Mouse (Mus musculus) midbrain, embryonic 12.5 days (tissue): Measurements from ENCODE around the gene Mmp2. TPM values are rescaled to one million over a fixed set of nuclear protein-coding genes. Genes with fewer than 3 reads are reported as not detected.
"Not testable (repeated sequence)": the region's sequence is repeated elsewhere in the genome, so short reads cannot be mapped to it uniquely, and the experiment has no call there.

Source experiments
- ATAC-seq: fragments of 200-750 bp; cut with Nextera tagmentation; 2 replicates; pipeline ENCODE4 v1.8.0; 2017; ENCODE audit warnings: low read depth, moderate TSS enrichment, moderate library complexity; ENCODE audit not compliant: low FRiP score
- H3K27ac ChIP-seq: fragments of 300-500 bp; sonication (generic); replicated peaks from 2 replicates; pipeline ENCODE4 v1.5.1; 2016; ENCODE audit warnings: mild to moderate bottlenecking
- H3K27me3 ChIP-seq: fragments of 300-500 bp; sonication (generic); 2 replicates; pipeline ENCODE4 v1.6.1; 2016; ENCODE audit warnings: mild to moderate bottlenecking
- H3K36me3 ChIP-seq: fragments of 300-500 bp; sonication (generic); 2 replicates; pipeline ENCODE4 v1.6.1; 2016
- H3K4me1 ChIP-seq: fragments of 300-500 bp; sonication (generic); 2 replicates; pipeline ENCODE4 v1.6.1; 2016
- H3K4me2 ChIP-seq: fragments of 300-500 bp; sonication (generic); replicated peaks from 2 replicates; pipeline ENCODE4 v1.6.1; 2016; ENCODE audit warnings: mild to moderate bottlenecking, moderate library complexity
- H3K4me3 ChIP-seq: fragments of 300-500 bp; sonication (generic); 2 replicates; pipeline ENCODE4 v1.5.1; 2016; ENCODE audit warnings: mild to moderate bottlenecking
- H3K9ac ChIP-seq: fragments of 300-500 bp; sonication (generic); replicated peaks from 2 replicates; pipeline ENCODE4 v1.6.1; 2016; ENCODE audit warnings: mild to moderate bottlenecking, moderate library complexity
- H3K9me3 ChIP-seq: fragments of 300-500 bp; sonication (generic); 2 replicates; pipeline ENCODE4 v1.6.1; 2016; ENCODE audit warnings: mild to moderate bottlenecking
- WGBS: fragments of 180-500 bp; shearing (Covaris S2); methylation state at CpG from one replicate; pipeline ENCODE4 v1.1.7; 2016; 5-methylcytosine and 5-hydroxymethylcytosine counted together
- polyA plus RNA-seq: library from polyadenylated mRNA; unstranded; fragments of >200 nt; fragmentation: Nextera tagmentation; extraction: Ambion mirVana; gene quantifications from 2 replicates; pipeline ENCODE4 v1.2.1, GENCODE M21; 2016

Mmp2 gene
- polyA plus RNA-seq, 1 experiment from 2014 or later = 63.9 TPM

GRCm38 (mm10) chr8:92872063-92872759 is 45.1 kb downstream of the Mmp2 start:
- no peak overlapping the region for H3K4me2 ChIP-seq
- no peak overlapping the region for H3K4me3 ChIP-seq
- WGBS = 78% methylated on average over 10 of the region's 10 CpGs
- H3K9me3 ChIP-seq = no peaks in the 10 kb centered on the region
- H3K27me3 ChIP-seq = no peaks in the 10 kb centered on the region
- H3K4me1 ChIP-seq = no peaks in the 10 kb centered on the region
- H3K9ac ChIP-seq = no peak overlapping the region
- H3K36me3 ChIP-seq = no peaks in the 10 kb centered on the region
- no peak for ATAC-seq
- H3K27ac ChIP-seq = no peak overlapping the region

- ATAC-seq = no peak
- H3K36me3 ChIP-seq = no peaks in the 10 kb centered on the region
- H3K4me1 ChIP-seq = no peaks in the 10 kb centered on the region
- H3K9me3 ChIP-seq = no peaks in the 10 kb centered on the region
- no peaks in the 10 kb centered on the region for H3K27me3 ChIP-seq
- H3K27ac ChIP-seq = no peak overlapping the region
- no peak overlapping the region for H3K4me2 ChIP-seq
- 58% methylated on average over 10 of the region's 10 CpGs for WGBS
- H3K4me3 ChIP-seq = no peak overlapping the region
- H3K9ac ChIP-seq = no peak overlapping the region
Observed at GRCm38 (mm10) chr8:92875795-92876194, 48.7 kb downstream of the Mmp2 start.

GRCm38 (mm10) chr8:92881247-92881646 is 54.2 kb downstream of the Mmp2 start:
- 79% methylated on average over 4 of the region's 4 CpGs for WGBS
- Histone ChIP-seq H3K4me1 (no peaks in the 10 kb centered on the region), H3K36me3 (no peaks in the 10 kb centered on the region), H3K27ac (no peak overlapping the region), H3K4me3 (no peak overlapping the region), H3K9ac (no peak overlapping the region), H3K27me3 (no peaks in the 10 kb centered on the region), H3K4me2 (no peak overlapping the region), H3K9me3 (no peaks in the 10 kb centered on the region)
- no peak for ATAC-seq

- Histone ChIP-seq H3K27ac (no peak overlapping the region), H3K9ac (no peak overlapping the region), H3K27me3 (no peaks in the 10 kb centered on the region), H3K36me3 (no peaks in the 10 kb centered on the region), H3K4me1 (no peaks in the 10 kb centered on the region), H3K4me3 (no peak overlapping the region), H3K9me3 (0 out of 2 replicates have a peak, but pooled peaks cover 3% of the 10 kb centered on the region), H3K4me2 (no peak overlapping the region)
- WGBS = 88% methylated on average over 2 of the region's 2 CpGs
- ATAC-seq = no peak
Observed at GRCm38 (mm10) chr8:92883771-92884170, 56.7 kb downstream of the Mmp2 start.

- 82% methylated on average over 3 of the region's 3 CpGs for WGBS
- H3K4me3 ChIP-seq, ATAC-seq, H3K27ac ChIP-seq, H3K4me2 ChIP-seq, H3K27me3 ChIP-seq, H3K36me3 ChIP-seq, H3K9ac ChIP-seq, H3K4me1 ChIP-seq, H3K9me3 ChIP-seq: not testable (repeated sequence)
Observed at GRCm38 (mm10) chr8:92892216-92892615, 65.1 kb downstream of the Mmp2 start.

GRCm38 (mm10) chr8:92893870-92894269 is 66.8 kb downstream of the Mmp2 start:
- Histone ChIP-seq H3K9ac (no peak overlapping the region), H3K4me3 (no peak overlapping the region), H3K9me3 (no peaks in the 10 kb centered on the region), H3K4me2 (no peak overlapping the region), H3K4me1 (no peaks in the 10 kb centered on the region), H3K27me3 (no peaks in the 10 kb centered on the region), H3K27ac (no peak overlapping the region), H3K36me3 (no peaks in the 10 kb centered on the region)
- no peak for ATAC-seq
- 79% methylated on average over 2 of the region's 2 CpGs for WGBS

GRCm38 (mm10) chr8:92895053-92895452 is 68.0 kb downstream of the Mmp2 start:
- WGBS = 92% methylated on average over 7 of the region's 7 CpGs
- no peaks in the 10 kb centered on the region for H3K9me3 ChIP-seq
- ATAC-seq = no peak
- no peaks in the 10 kb centered on the region for H3K27me3 ChIP-seq
- H3K4me1 ChIP-seq = no peaks in the 10 kb centered on the region
- no peak overlapping the region for H3K9ac ChIP-seq
- no peak overlapping the region for H3K27ac ChIP-seq
- H3K36me3 ChIP-seq = no peaks in the 10 kb centered on the region
- no peak overlapping the region for H3K4me2 ChIP-seq
- no peak overlapping the region for H3K4me3 ChIP-seq

GRCm38 (mm10) chr8:92896056-92896455 is 69.0 kb downstream of the Mmp2 start:
- no peak overlapping the region for H3K4me3 ChIP-seq
- no peaks in the 10 kb centered on the region for H3K4me1 ChIP-seq
- 80% methylated on average over 1 of the region's 1 CpGs for WGBS
- no peaks in the 10 kb centered on the region for H3K36me3 ChIP-seq
- H3K27me3 ChIP-seq = no peaks in the 10 kb centered on the region
- no peak overlapping the region for H3K4me2 ChIP-seq
- H3K9me3 ChIP-seq = no peaks in the 10 kb centered on the region
- ATAC-seq = no peak
- H3K27ac ChIP-seq = no peak overlapping the region
- H3K9ac ChIP-seq = no peak overlapping the region

GRCm38 (mm10) chr8:92896611-92897010 is 69.5 kb downstream of the Mmp2 start:
- Histone ChIP-seq H3K4me3 (no peak overlapping the region), H3K9ac (no peak overlapping the region), H3K36me3 (no peaks in the 10 kb centered on the region), H3K4me2 (no peak overlapping the region), H3K27ac (no peak overlapping the region), H3K27me3 (no peaks in the 10 kb centered on the region), H3K9me3 (no peaks in the 10 kb centered on the region), H3K4me1 (no peaks in the 10 kb centered on the region)
- no peak for ATAC-seq
- 77% methylated on average over 5 of the region's 5 CpGs for WGBS

GRCm38 (mm10) chr8:92897794-92898193 is 70.7 kb downstream of the Mmp2 start:
- H3K27me3 ChIP-seq = no peaks in the 10 kb centered on the region
- no peak overlapping the region for H3K4me3 ChIP-seq
- H3K4me2 ChIP-seq = no peak overlapping the region
- H3K27ac ChIP-seq = no peak overlapping the region
- no peaks in the 10 kb centered on the region for H3K4me1 ChIP-seq
- no peaks in the 10 kb centered on the region for H3K36me3 ChIP-seq
- no peak overlapping the region for H3K9ac ChIP-seq
- WGBS = 78% methylated on average over 4 of the region's 4 CpGs
- H3K9me3 ChIP-seq = no peaks in the 10 kb centered on the region
- ATAC-seq = no peak

GRCm38 (mm10) chr8:92899590-92899989 is 72.5 kb downstream of the Mmp2 start:
- Histone ChIP-seq H3K4me2 (no peak overlapping the region), H3K27me3 (no peaks in the 10 kb centered on the region), H3K4me3 (no peak overlapping the region), H3K36me3 (no peaks in the 10 kb centered on the region), H3K9me3 (no peaks in the 10 kb centered on the region), H3K9ac (no peak overlapping the region), H3K4me1 (no peaks in the 10 kb centered on the region), H3K27ac (no peak overlapping the region)
- no peak for ATAC-seq
- 87% methylated on average over 9 of the region's 9 CpGs for WGBS

- Histone ChIP-seq H3K9ac (no peak within 1 kb of the TSS), H3K27ac (no peak within 1 kb of the TSS), H3K4me2 (no peak within 1 kb of the TSS), H3K4me3 (no peak within 1 kb of the TSS), H3K4me1 (no peaks in the 10 kb centered on the region), H3K36me3 (no peaks in the 10 kb centered on the region), H3K9me3 (no peaks in the 10 kb centered on the region), H3K27me3 (no peaks in the 10 kb centered on the region)
- WGBS = 98% methylated on average over 5 of the region's 5 CpGs
- ATAC-seq = no peak
Observed at GRCm38 (mm10) chr8:92901107-92901506, 74.0 kb downstream of the Mmp2 start, which contains the start of gene Capns2. Gene Capns2 (plus strand): TSS chr8:92901407.

- H3K4me1 ChIP-seq = no peaks in the 10 kb centered on the region
- WGBS = 89% methylated on average over 2 of the region's 2 CpGs
- H3K9me3 ChIP-seq = no peaks in the 10 kb centered on the region
- H3K27me3 ChIP-seq = no peaks in the 10 kb centered on the region
- H3K4me3 ChIP-seq = no peak overlapping the region
- no peaks in the 10 kb centered on the region for H3K36me3 ChIP-seq
- H3K27ac ChIP-seq = no peak overlapping the region
- H3K9ac ChIP-seq = no peak overlapping the region
- ATAC-seq = no peak
- no peak overlapping the region for H3K4me2 ChIP-seq
Observed at GRCm38 (mm10) chr8:92902981-92903380, 75.9 kb downstream of the Mmp2 start.
